Mouse (Mus musculus) ovary, postnatal 36 days (tissue): ENCODE measurements around the gene Lurap1l.
"Not testable (repeated sequence)": the region's sequence is repeated elsewhere in the genome, so short reads cannot be mapped to it uniquely, and the experiment has no call there.

ENCODE experiments used
- DNase-seq: peaks from one replicate; pipeline ENCODE4 v3.0.0; 2022; ENCODE audit warnings: low spot score, mixed read lengths

The Lurap1l gene

GRCm38 (mm10) chr4:80910481-80910870 lies at the start of gene Lurap1l:
Lurap1l (plus strand) TSS chr4:80910646.
- peak; percentile 10 for DNase-seq

GRCm38 (mm10) chr4:80862962-80863361 lies 47.5 kb upstream of the Lurap1l start:
- no peak for DNase-seq

- no peak for DNase-seq
Observed at GRCm38 (mm10) chr4:80863906-80864305, 46.5 kb upstream of the Lurap1l start.

- peak; percentile 13 for DNase-seq
Observed at GRCm38 (mm10) chr4:80864511-80864922, 45.9 kb upstream of the Lurap1l start.

GRCm38 (mm10) chr4:80866065-80866464 lies 44.4 kb upstream of the Lurap1l start:
- DNase-seq, result no peak

- no peak for DNase-seq
Observed at GRCm38 (mm10) chr4:80869598-80869997, 40.8 kb upstream of the Lurap1l start.

GRCm38 (mm10) chr4:80872847-80873644 lies 37.4 kb upstream of the Lurap1l start:
- DNase-seq, result no peak

- no peak for DNase-seq
Observed at GRCm38 (mm10) chr4:80874121-80874859, 36.2 kb upstream of the Lurap1l start.

- no peak for DNase-seq
Observed at GRCm38 (mm10) chr4:80875055-80875454, 35.4 kb upstream of the Lurap1l start.

- no peak for DNase-seq
Observed at GRCm38 (mm10) chr4:80881996-80882599, 28.3 kb upstream of the Lurap1l start.

GRCm38 (mm10) chr4:80886631-80887030 lies 23.8 kb upstream of the Lurap1l start:
- no peak for DNase-seq

GRCm38 (mm10) chr4:80891004-80891403 lies 19.4 kb upstream of the Lurap1l start:
- DNase-seq, result no peak

- no peak for DNase-seq
Observed at GRCm38 (mm10) chr4:80895278-80895894, 15.1 kb upstream of the Lurap1l start.

GRCm38 (mm10) chr4:80906726-80907125 lies 3.7 kb upstream of the Lurap1l start:
- DNase-seq, result no peak

GRCm38 (mm10) chr4:80907973-80908372 lies 2.5 kb upstream of the Lurap1l start:
- DNase-seq, result no peak

- no peak for DNase-seq
Observed at GRCm38 (mm10) chr4:80908902-80909301, 1.5 kb upstream of the Lurap1l start.

- DNase-seq, result peak; percentile 31
Observed at GRCm38 (mm10) chr4:80910871-80911701, 640 bp downstream of the Lurap1l start.

GRCm38 (mm10) chr4:80911706-80912540 lies 1.5 kb downstream of the Lurap1l start:
- DNase-seq, result peak; percentile 71

- no peak for DNase-seq
Observed at GRCm38 (mm10) chr4:80915211-80915610, 4.8 kb downstream of the Lurap1l start.

- no peak for DNase-seq
Observed at GRCm38 (mm10) chr4:80916695-80917094, 6.2 kb downstream of the Lurap1l start.

GRCm38 (mm10) chr4:80917128-80917527 lies 6.7 kb downstream of the Lurap1l start:
- not testable (repeated sequence) for DNase-seq
